Mouse (Mus musculus) cerebellum, postnatal 36 days (tissue): ENCODE data around the gene Lix1l.

Experiments
- DNase-seq, 2 experiments: peaks; one replicate each; pipeline ENCODE4 v3.0.0; 2021 to 2022; ENCODE audit warnings: mixed read lengths in 2 of 2

The Lix1l gene

GRCm38 (mm10) chr3:96600639-96601250, at the start of gene Lix1l:
Gene Lix1l, plus strand, starts transcription at chr3:96601149.
- peak; percentile 87 to 89 for DNase-seq

- DNase-seq = peak; percentile 39 to 41
These were observed 49.7 kb upstream of the Lix1l start for GRCm38 (mm10) chr3:96551203-96551602.

GRCm38 (mm10) chr3:96551890-96552289, 49.1 kb upstream of the Lix1l start:
- no peak for DNase-seq

- no peak for DNase-seq
These were observed 47.3 kb upstream of the Lix1l start for GRCm38 (mm10) chr3:96553601-96554000.

- no peak for DNase-seq
These were observed 46.7 kb upstream of the Lix1l start for GRCm38 (mm10) chr3:96554251-96554650.

GRCm38 (mm10) chr3:96555041-96555596, 45.8 kb upstream of the Lix1l start:
- DNase-seq = peak in 1 of 2 experiments; percentile 27

- no peak for DNase-seq
These were observed 44.8 kb upstream of the Lix1l start for GRCm38 (mm10) chr3:96555999-96556614.

GRCm38 (mm10) chr3:96556651-96557635, 44.0 kb upstream of the Lix1l start:
- DNase-seq = no peak

GRCm38 (mm10) chr3:96557694-96558093, 43.3 kb upstream of the Lix1l start, which contains the start of gene Txnip:
Gene Txnip, plus strand, starts transcription at chr3:96557957.
- peak; percentile 93 to 95 for DNase-seq

- DNase-seq = no peak
These were observed 42.8 kb upstream of the Lix1l start for GRCm38 (mm10) chr3:96558159-96558558.

- DNase-seq = no peak
These were observed 42.2 kb upstream of the Lix1l start for GRCm38 (mm10) chr3:96558668-96559196.

- no peak for DNase-seq
These were observed 41.5 kb upstream of the Lix1l start for GRCm38 (mm10) chr3:96559398-96559910.

GRCm38 (mm10) chr3:96559911-96560850, 40.8 kb upstream of the Lix1l start:
- DNase-seq = no peak

GRCm38 (mm10) chr3:96560881-96561668, 39.9 kb upstream of the Lix1l start:
- no peak for DNase-seq

GRCm38 (mm10) chr3:96561946-96562681, 38.8 kb upstream of the Lix1l start:
- no peak for DNase-seq

- no peak for DNase-seq
These were observed 37.7 kb upstream of the Lix1l start for GRCm38 (mm10) chr3:96563267-96563666.

GRCm38 (mm10) chr3:96563911-96564632, 36.9 kb upstream of the Lix1l start:
- DNase-seq = no peak

GRCm38 (mm10) chr3:96564633-96565032, 36.3 kb upstream of the Lix1l start:
- DNase-seq = no peak

- no peak for DNase-seq
These were observed 35.8 kb upstream of the Lix1l start for GRCm38 (mm10) chr3:96565105-96565504.
